Mouse (Mus musculus): ENCODE measurements around the gene Dohh. TPM values are rescaled to one million over a fixed set of nuclear protein-coding genes. Genes with fewer than 3 reads are reported as not detected.

The Dohh gene
- polyA plus RNA-seq, 1 experiment from 2014 or later = 68.1 TPM

- Histone ChIP-seq H3K9ac (peak overlapping the region; percentile 36), H3K4me2 (peak overlapping the region; percentile 39), H3K9me3 (no peaks in the 10 kb centered on the region), H3K27ac (peak overlapping the region; percentile 84), H3K27me3 (peaks cover 55% of the 10 kb centered on the region), H3K4me3 (replicated peaks) (peak overlapping the region; percentile 11; the same call in 1 of the 2 replicates), H3K36me3 (replicated peaks) (peaks cover 30% of the 10 kb centered on the region), H3K4me1 (peaks cover 58% of the 10 kb centered on the region)
- WGBS = 11% methylated on average over 7 of the region's 7 CpGs
- no peak for ATAC-seq (ENCODE audit: low FRiP score)
Observed at GRCm38 (mm10) chr10:81402227-81402765, 18.1 kb downstream of the Dohh start.

- Histone ChIP-seq H3K4me3 (replicated peaks) (no peak overlapping the region), H3K4me1 (peaks cover 70% of the 10 kb centered on the region), H3K9me3 (no peaks in the 10 kb centered on the region), H3K27ac (peak overlapping the region; percentile 84; the same call in 1 of the 2 replicates), H3K36me3 (replicated peaks) (peaks cover 30% of the 10 kb centered on the region), H3K27me3 (peaks cover 65% of the 10 kb centered on the region), H3K4me2 (no peak overlapping the region), H3K9ac (no peak overlapping the region)
- 55% methylated on average over 10 of the region's 10 CpGs for WGBS
- no peak for ATAC-seq (ENCODE audit: low FRiP score)
Observed at GRCm38 (mm10) chr10:81403511-81403910, 19.3 kb downstream of the Dohh start.

GRCm38 (mm10) chr10:81404082-81404481 lies 19.9 kb downstream of the Dohh start:
- Histone ChIP-seq H3K27ac (no peak overlapping the region), H3K9me3 (no peaks in the 10 kb centered on the region), H3K4me1 (peaks cover 75% of the 10 kb centered on the region), H3K9ac (no peak overlapping the region), H3K4me2 (no peak overlapping the region), H3K4me3 (replicated peaks) (no peak overlapping the region), H3K36me3 (replicated peaks) (peaks cover 30% of the 10 kb centered on the region), H3K27me3 (peaks cover 70% of the 10 kb centered on the region)
- WGBS = 12% methylated on average over 9 of the region's 9 CpGs
- ATAC-seq (ENCODE audit: low FRiP score) = no peak

GRCm38 (mm10) chr10:81404720-81405119 lies 20.5 kb downstream of the Dohh start:
- H3K4me3 ChIP-seq (replicated peaks) = no peak overlapping the region
- no peak overlapping the region for H3K4me2 ChIP-seq
- peaks cover 69% of the 10 kb centered on the region for H3K27me3 ChIP-seq
- H3K4me1 ChIP-seq = peaks cover 77% of the 10 kb centered on the region
- 59% methylated on average over 18 of the region's 18 CpGs for WGBS
- H3K36me3 ChIP-seq (replicated peaks) = peaks cover 24% of the 10 kb centered on the region
- no peak overlapping the region for H3K9ac ChIP-seq
- no peaks in the 10 kb centered on the region for H3K9me3 ChIP-seq
- no peak for ATAC-seq (ENCODE audit: low FRiP score)
- H3K27ac ChIP-seq = no peak overlapping the region

GRCm38 (mm10) chr10:81405588-81406201 lies 21.5 kb downstream of the Dohh start:
- ATAC-seq (ENCODE audit: low FRiP score) = no peak
- Histone ChIP-seq H3K9me3 (no peaks in the 10 kb centered on the region), H3K27me3 (peaks cover 59% of the 10 kb centered on the region), H3K9ac (no peak overlapping the region), H3K4me2 (no peak overlapping the region), H3K4me3 (replicated peaks) (no peak overlapping the region), H3K4me1 (peaks cover 76% of the 10 kb centered on the region), H3K36me3 (replicated peaks) (peaks cover 15% of the 10 kb centered on the region), H3K27ac (no peak overlapping the region)
- 43% methylated on average over 13 of the region's 13 CpGs for WGBS

GRCm38 (mm10) chr10:81406504-81407440 lies 22.5 kb downstream of the Dohh start:
- Histone ChIP-seq H3K4me2 (peak overlapping the region; percentile 29), H3K9ac (no peak overlapping the region), H3K27ac (no peak overlapping the region), H3K9me3 (no peaks in the 10 kb centered on the region), H3K27me3 (peaks cover 57% of the 10 kb centered on the region), H3K4me3 (replicated peaks) (peak overlapping the region; percentile 15; the same call in 1 of the 2 replicates), H3K36me3 (replicated peaks) (peaks cover 15% of the 10 kb centered on the region), H3K4me1 (peaks cover 75% of the 10 kb centered on the region)
- 27% methylated on average over 24 of the region's 24 CpGs for WGBS
- ATAC-seq (ENCODE audit: low FRiP score) = no peak

- H3K4me1 ChIP-seq = peaks cover 71% of the 10 kb centered on the region
- no peak overlapping the region for H3K9ac ChIP-seq
Observed at GRCm38 (mm10) chr10:81407539-81408423, 23.6 kb downstream of the Dohh start.

GRCm38 (mm10) chr10:81408424-81408729 lies 24.1 kb downstream of the Dohh start:
- Histone ChIP-seq H3K4me3 (replicated peaks) (no peak overlapping the region), H3K9ac (no peak overlapping the region), H3K9me3 (no peaks in the 10 kb centered on the region), H3K27me3 (peaks cover 54% of the 10 kb centered on the region), H3K4me2 (no peak overlapping the region), H3K27ac (no peak overlapping the region), H3K36me3 (replicated peaks) (peaks cover 15% of the 10 kb centered on the region), H3K4me1 (peaks cover 69% of the 10 kb centered on the region)
- 45% methylated on average over 13 of the region's 13 CpGs for WGBS
- no peak for ATAC-seq (ENCODE audit: low FRiP score)

More at GRCm38 (mm10) chr10:81407539-81408423, 23.6 kb downstream of the Dohh start:
- H3K36me3 ChIP-seq (replicated peaks) = peaks cover 15% of the 10 kb centered on the region
- 23% methylated on average over 31 of the region's 31 CpGs for WGBS
- H3K4me2 ChIP-seq = peak overlapping the region; percentile 29
- H3K27me3 ChIP-seq = peaks cover 57% of the 10 kb centered on the region
- no peak for ATAC-seq (ENCODE audit: low FRiP score)
- no peak overlapping the region for H3K27ac ChIP-seq
- peak overlapping the region; percentile 15; the same call in 1 of the 2 replicates for H3K4me3 ChIP-seq (replicated peaks)
- H3K9me3 ChIP-seq = no peaks in the 10 kb centered on the region

- H3K9ac ChIP-seq = no peak overlapping the region
- H3K27me3 ChIP-seq = peaks cover 52% of the 10 kb centered on the region
- H3K4me2 ChIP-seq = no peak overlapping the region
- no peak overlapping the region for H3K4me3 ChIP-seq (replicated peaks)
- no peaks in the 10 kb centered on the region for H3K9me3 ChIP-seq
- H3K27ac ChIP-seq = peak overlapping the region; percentile 37; the same call in 1 of the 2 replicates
- H3K36me3 ChIP-seq (replicated peaks) = peaks cover 15% of the 10 kb centered on the region
- H3K4me1 ChIP-seq = peaks cover 71% of the 10 kb centered on the region
- 17% methylated on average over 9 of the region's 9 CpGs for WGBS
- ATAC-seq (ENCODE audit: low FRiP score) = no peak; the same call in 1 of the 2 replicates
Observed at GRCm38 (mm10) chr10:81408871-81409291, 24.7 kb downstream of the Dohh start.

GRCm38 (mm10) chr10:81409330-81409729 lies 25.1 kb downstream of the Dohh start:
- peaks cover 72% of the 10 kb centered on the region for H3K4me1 ChIP-seq
- 14% methylated on average over 8 of the region's 8 CpGs for WGBS
- peaks cover 47% of the 10 kb centered on the region for H3K27me3 ChIP-seq
- H3K9ac ChIP-seq = no peak overlapping the region
- no peak for ATAC-seq (ENCODE audit: low FRiP score)
- H3K4me3 ChIP-seq (replicated peaks) = no peak overlapping the region
- H3K9me3 ChIP-seq = no peaks in the 10 kb centered on the region
- H3K36me3 ChIP-seq (replicated peaks) = peaks cover 15% of the 10 kb centered on the region
- H3K4me2 ChIP-seq = no peak overlapping the region
- peak overlapping the region; percentile 37; the same call in 1 of the 2 replicates for H3K27ac ChIP-seq

- no peak overlapping the region for H3K27ac ChIP-seq
Observed at GRCm38 (mm10) chr10:81410350-81410749, 26.1 kb downstream of the Dohh start.

More at GRCm38 (mm10) chr10:81410350-81410749, 26.1 kb downstream of the Dohh start:
- H3K4me1 ChIP-seq = peaks cover 82% of the 10 kb centered on the region
- H3K9me3 ChIP-seq = no peaks in the 10 kb centered on the region
- H3K27me3 ChIP-seq = peaks cover 37% of the 10 kb centered on the region
- no peak overlapping the region for H3K4me2 ChIP-seq
- no peak overlapping the region for H3K9ac ChIP-seq
- peaks cover 15% of the 10 kb centered on the region for H3K36me3 ChIP-seq (replicated peaks)
- ATAC-seq (ENCODE audit: low FRiP score) = no peak
- H3K4me3 ChIP-seq (replicated peaks) = no peak overlapping the region
- WGBS = 67% methylated on average over 4 of the region's 4 CpGs

Data from forebrain, embryonic 12.5 days (tissue).